Mouse (Mus musculus) CD4-positive, CD25-positive, alpha-beta regulatory T cell, adult 4 months (primary cell): ENCODE data around the gene Clca3a1. TPM values are rescaled to one million over a fixed set of nuclear protein-coding genes. Genes with fewer than 3 reads are reported as not detected.
"Not testable (repeated sequence)": the region's sequence is repeated elsewhere in the genome, so short reads cannot be mapped to it uniquely, and the experiment has no call there.

Experiments used
- ATAC-seq: one replicate; pipeline ENCODE4 v1.8.0; 2017
- polyA plus RNA-seq, 2 experiments: library from polyadenylated mRNA; unstranded; fragments of 100-300 nt; shearing (Covaris generic); gene quantifications; one replicate each; pipeline ENCODE4 v1.2.1; 2017

Gene Clca3a1
- polyA plus RNA-seq, result under 1 TPM in 1 of 2 experiments, not detected in 1; 0.09 TPM

- ATAC-seq, result no peak
Measured at GRCm38 (mm10) chr3:144760592-144761309, at the start of gene Clca3a1. Gene Clca3a1 (minus strand): TSS chr3:144760977.

- ATAC-seq, result not testable (repeated sequence)
Measured at GRCm38 (mm10) chr3:144808153-144808925, 47.6 kb upstream of the Clca3a1 start.

- ATAC-seq, result not testable (repeated sequence)
Measured at GRCm38 (mm10) chr3:144806626-144807025, 45.8 kb upstream of the Clca3a1 start.

GRCm38 (mm10) chr3:144801861-144802260, 41.1 kb upstream of the Clca3a1 start:
- no peak for ATAC-seq

GRCm38 (mm10) chr3:144785181-144786148, 24.7 kb upstream of the Clca3a1 start:
- no peak for ATAC-seq

GRCm38 (mm10) chr3:144765161-144765560, 4.4 kb upstream of the Clca3a1 start:
- ATAC-seq, result no peak

- no peak for ATAC-seq
Measured at GRCm38 (mm10) chr3:144761454-144761853, 677 bp upstream of the Clca3a1 start.

GRCm38 (mm10) chr3:144759719-144760118, 1.1 kb downstream of the Clca3a1 start:
- ATAC-seq, result no peak

GRCm38 (mm10) chr3:144756103-144756502, 4.7 kb downstream of the Clca3a1 start:
- ATAC-seq, result not testable (repeated sequence)

- peak; percentile 43 for ATAC-seq
Measured at GRCm38 (mm10) chr3:144753120-144753519, 7.7 kb downstream of the Clca3a1 start.

GRCm38 (mm10) chr3:144749062-144749963, 11.5 kb downstream of the Clca3a1 start:
- not testable (repeated sequence) for ATAC-seq

- not testable (repeated sequence) for ATAC-seq
Measured at GRCm38 (mm10) chr3:144747706-144748105, 13.1 kb downstream of the Clca3a1 start.

- ATAC-seq, result not testable (repeated sequence)
Measured at GRCm38 (mm10) chr3:144738396-144738795, 22.4 kb downstream of the Clca3a1 start.

- ATAC-seq, result no peak
Measured at GRCm38 (mm10) chr3:144736831-144737230, 23.9 kb downstream of the Clca3a1 start.

GRCm38 (mm10) chr3:144723455-144723854, 37.3 kb downstream of the Clca3a1 start:
- ATAC-seq, result no peak

- ATAC-seq, result not testable (repeated sequence)
Measured at GRCm38 (mm10) chr3:144722566-144722965, 38.2 kb downstream of the Clca3a1 start.

GRCm38 (mm10) chr3:144721860-144722256, 38.9 kb downstream of the Clca3a1 start:
- no peak for ATAC-seq

GRCm38 (mm10) chr3:144721077-144721859, 39.5 kb downstream of the Clca3a1 start:
- no peak for ATAC-seq

GRCm38 (mm10) chr3:144719901-144720747, 40.7 kb downstream of the Clca3a1 start, which contains the start of gene Sh3glb1:
Gene Sh3glb1 (minus strand): TSS chr3:144720335.
- ATAC-seq, result peak; percentile 71
